Mouse (Mus musculus) A20 (cell line): ENCODE data around the gene Zfhx3.

ENCODE experiments used
- DNase-seq: peaks from one replicate; pipeline ENCODE4 v3.0.0-alpha.2; 2011; ENCODE audit warnings: low read depth, low spot score

Zfhx3 gene

GRCm38 (mm10) chr8:108355119-108355777 is 412.8 kb downstream of the Zfhx3 start:
- DNase-seq, result no peak

DNA sequence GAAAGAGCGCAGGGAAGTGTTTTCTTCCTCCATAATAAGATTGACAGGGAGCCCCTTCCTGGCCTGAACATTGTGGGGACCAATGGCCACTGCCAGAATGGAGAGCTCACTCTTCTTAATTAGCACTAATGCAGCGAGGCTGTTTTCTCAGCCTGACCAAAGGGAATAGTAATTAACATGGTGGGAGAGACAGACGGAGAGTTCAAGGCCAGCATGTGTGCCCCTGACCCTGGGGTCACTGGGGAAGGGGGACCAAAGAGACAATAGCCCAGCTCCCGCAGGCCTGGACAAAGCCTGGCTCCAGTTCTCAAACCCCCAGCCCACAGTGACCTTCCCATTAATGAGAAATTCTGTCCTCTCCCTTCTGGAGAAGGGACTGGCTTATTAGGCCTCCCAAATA is 419.0 kb downstream of the Zfhx3 start:
- DNase-seq, result no peak

- DNase-seq, result no peak
These were observed 420.0 kb downstream of the Zfhx3 start for GRCm38 (mm10) chr8:108362421-108362820.

DNA sequence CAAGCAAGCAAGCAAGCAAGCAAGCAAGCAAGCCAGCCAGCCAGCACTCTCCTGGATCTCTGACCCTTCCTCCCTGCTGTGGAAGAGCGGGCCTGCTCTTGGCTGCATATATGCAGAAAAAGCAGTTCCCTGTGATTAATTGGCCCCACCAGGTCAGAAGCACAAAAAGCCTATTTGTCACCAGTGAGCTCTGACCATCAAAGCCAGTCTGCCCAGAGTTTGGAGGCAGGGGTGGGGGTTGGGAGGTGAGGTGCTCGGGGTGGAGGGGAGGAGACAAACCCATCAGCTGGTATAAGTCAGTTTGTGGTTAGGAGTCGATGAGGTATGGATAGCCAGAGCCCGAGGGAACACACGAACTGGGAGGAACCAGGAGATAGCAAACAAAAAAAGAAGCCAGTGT is 421.0 kb downstream of the Zfhx3 start:
- DNase-seq, result no peak

DNA sequence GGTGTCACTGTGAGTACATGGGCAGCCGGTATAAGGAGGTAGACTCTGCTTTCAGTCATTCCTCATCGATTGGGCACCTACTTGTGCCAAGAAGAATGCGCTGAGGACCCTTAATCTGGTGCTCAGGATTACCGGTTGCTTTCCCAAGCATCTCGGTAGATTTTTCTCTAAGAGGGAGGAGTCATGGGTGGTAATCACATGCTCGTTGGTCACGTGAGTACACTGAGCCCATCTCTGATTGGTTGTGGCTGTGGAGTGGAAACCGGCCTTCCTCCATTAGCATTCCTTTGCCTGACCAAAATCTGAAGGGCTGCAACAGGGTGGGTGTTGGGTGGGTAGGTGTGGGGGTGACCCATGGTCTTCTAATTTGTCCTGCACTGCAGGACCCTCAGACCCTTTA is 421.4 kb downstream of the Zfhx3 start:
- DNase-seq, result no peak

- DNase-seq, result no peak
These were observed 426.6 kb downstream of the Zfhx3 start for GRCm38 (mm10) chr8:108369081-108369480.

GRCm38 (mm10) chr8:108370731-108371130 is 428.3 kb downstream of the Zfhx3 start:
- DNase-seq, result no peak

GRCm38 (mm10) chr8:108373046-108373445 is 430.6 kb downstream of the Zfhx3 start:
- no peak for DNase-seq

DNA sequence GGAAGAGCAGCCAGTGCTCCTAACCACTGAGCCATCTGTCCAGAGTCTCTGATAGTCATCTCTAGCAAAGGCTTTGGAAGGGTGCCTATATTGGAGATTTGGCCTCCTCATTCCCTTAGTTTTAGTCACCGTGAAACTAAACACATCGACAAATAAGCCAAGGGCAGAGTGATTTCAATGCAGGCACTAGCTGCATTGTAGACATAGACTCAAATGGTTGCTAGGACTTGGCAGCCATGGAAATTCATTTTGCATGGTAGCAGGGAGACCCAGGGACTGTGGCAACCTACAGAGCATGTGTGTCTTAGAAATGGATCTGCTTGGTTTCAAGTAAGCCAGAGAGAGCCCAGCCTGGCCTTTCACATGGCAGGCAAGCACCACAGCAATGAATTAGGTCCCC is 435.6 kb downstream of the Zfhx3 start:
- DNase-seq, result no peak

DNA sequence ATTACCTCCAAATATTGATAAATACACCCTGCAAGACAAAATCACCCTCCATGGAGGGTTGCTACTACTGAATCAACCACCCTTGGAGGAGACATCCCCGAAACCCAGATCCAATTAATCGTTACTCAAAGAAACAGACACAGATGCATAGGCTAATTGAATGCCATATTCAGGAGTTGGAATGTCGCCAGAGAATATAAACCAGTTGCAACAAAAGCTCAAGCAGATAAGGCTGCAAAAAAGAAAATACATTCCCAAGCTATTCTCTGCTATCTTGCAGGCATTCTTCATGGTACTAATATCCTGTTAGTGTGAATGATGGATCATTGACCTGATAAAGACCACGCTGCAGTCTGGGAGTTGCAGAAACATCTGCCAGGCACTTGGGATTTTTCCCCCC is 440.7 kb downstream of the Zfhx3 start:
- DNase-seq, result no peak

DNA sequence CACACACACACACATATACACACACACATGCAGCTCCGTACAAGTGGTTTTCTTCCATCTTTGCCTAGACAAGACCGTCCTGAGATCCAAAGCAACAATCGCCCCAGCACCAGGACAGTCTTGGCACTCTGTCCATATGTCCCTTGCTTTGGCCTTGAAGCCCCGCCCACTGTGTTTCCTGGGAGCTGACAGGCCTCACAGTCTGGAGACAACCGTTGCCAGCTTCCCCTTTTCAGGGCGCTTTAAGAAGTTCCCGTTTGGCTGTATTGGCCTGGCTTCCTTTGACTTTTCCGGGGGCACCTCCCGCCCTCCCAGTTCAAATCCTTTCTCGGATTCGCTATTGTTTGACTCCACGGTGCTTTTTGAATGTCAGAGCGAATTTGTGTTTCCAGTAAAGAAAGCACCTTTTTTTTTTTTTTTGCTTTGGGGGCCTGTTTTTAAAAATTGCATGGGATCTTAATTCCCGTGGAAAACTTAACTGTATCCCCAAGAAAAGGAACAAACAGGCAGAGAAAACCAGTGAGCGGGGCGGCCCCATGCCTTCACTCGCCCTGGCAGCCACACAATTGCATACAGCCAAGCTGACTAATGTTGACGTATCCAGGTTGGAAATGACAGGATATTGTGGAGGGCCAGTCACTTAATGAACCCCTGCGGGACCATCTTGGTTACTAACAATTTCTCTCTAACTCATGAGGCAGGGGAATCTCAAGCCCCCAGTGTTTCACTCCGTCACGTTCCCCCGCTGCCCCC is 444.9 kb downstream of the Zfhx3 start:
- DNase-seq, result no peak

- no peak for DNase-seq
These were observed 445.4 kb downstream of the Zfhx3 start for GRCm38 (mm10) chr8:108387913-108388274.

DNA sequence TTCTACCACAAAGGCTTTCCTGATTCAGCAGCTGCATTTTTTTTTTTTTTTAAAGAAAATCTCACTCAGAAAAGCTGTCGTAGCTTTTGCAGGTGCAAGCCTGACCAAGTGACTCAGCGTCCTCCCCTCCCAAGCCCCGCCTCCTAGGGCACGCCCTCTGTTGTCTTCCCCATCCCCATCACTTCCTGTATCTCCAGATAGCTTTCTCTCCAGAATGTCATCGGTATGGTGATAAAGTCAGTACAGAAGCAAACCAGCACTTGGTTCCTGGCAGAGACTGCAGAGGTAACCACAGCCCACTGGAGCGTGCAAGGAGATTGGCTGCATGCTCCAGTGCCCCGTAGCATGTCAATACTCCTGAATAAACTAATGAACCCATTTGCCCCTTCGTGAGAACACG is 450.5 kb downstream of the Zfhx3 start:
- no peak for DNase-seq

DNA sequence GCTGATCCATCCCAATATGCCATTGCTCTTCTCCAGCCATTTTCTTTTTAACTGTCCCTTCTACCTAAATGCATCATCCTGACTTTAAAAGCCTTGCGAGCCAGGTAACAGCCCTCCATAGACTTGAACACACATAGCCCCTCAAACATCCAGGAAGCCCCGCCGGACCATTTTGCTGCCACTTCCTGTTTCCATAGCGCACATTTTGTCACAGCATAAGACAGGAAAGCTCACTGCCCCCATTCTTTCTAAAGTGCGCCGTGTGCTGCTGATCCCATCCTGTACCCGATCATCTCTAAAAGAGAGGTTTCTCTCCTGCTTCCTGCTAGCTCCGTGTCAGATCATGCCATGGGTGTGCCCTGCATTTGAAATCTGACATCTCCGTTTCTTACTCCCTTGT is 459.7 kb downstream of the Zfhx3 start:
- DNase-seq, result no peak

DNA sequence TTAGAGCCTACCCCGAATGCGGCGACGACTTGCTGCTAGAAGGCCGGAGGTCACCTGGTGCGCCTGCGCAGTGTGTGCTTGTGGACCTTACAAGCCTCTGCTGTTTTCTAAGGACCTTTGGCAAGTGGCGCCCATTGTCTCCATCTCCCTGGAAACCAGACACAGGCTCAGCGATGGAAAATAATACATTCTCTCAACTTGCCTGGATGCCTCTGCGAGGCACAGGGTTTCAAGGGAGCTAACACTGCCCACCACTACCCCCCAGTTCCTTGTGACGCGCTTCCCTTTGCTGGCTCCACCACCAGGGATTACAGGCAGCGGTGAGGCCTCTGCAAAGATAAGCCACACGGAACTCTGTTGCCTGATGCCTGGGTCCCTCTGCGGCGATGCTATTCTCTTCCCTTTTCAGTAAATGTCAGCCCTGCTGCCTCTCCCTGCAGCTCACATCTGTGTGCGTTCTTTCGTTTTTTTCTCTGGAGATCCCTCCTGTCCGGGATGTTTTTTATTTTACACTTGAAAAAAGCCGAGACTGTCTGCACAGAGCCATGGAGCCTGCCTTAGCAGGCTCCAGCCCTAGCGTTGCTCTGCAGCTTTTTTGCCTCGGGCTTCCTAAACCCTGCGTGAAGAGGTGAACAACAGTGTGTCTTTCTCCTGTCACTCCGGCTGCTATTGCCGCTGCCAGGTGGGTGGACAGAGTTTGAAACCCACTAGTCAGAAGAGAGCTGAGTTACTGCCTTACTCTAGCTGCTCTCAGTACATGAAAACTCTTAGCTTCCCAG is 464.5 kb downstream of the Zfhx3 start:
- DNase-seq, result no peak

DNA sequence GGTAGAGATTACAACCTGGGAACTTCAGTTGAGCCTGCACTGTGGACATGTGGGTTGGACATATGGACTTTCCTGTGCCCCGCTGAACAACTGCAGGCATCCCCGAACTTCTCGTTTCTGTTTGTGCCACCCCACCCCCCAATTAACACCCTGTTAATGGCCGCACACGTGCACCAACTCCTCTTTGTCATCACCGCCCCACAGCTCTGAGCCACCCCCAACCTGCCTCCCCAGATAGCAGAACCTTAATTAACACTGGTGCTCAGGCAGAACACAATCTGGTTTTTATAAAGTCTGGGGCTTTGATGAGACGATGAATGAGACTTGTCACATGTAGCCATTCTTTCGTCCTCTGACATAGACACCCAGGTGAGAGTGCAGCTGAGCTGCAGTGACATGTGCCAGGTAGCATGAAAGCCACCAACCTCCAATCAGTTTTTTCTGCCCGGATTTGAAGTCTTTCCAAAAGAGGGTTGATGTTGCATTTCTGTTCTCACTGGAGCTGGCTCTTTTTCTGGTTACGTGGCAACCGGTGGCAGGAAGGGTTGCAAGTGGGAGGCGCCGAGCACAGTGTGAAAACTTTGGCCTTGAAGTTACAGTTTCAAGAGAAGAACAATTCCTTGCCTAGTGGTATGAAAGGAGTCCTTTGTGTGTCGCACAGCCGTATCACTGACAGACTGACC is 476.9 kb downstream of the Zfhx3 start:
- DNase-seq, result no peak

GRCm38 (mm10) chr8:108422521-108422920 is 480.1 kb downstream of the Zfhx3 start:
- no peak for DNase-seq

- no peak for DNase-seq
These were observed 481.9 kb downstream of the Zfhx3 start for GRCm38 (mm10) chr8:108424337-108424736.

DNA sequence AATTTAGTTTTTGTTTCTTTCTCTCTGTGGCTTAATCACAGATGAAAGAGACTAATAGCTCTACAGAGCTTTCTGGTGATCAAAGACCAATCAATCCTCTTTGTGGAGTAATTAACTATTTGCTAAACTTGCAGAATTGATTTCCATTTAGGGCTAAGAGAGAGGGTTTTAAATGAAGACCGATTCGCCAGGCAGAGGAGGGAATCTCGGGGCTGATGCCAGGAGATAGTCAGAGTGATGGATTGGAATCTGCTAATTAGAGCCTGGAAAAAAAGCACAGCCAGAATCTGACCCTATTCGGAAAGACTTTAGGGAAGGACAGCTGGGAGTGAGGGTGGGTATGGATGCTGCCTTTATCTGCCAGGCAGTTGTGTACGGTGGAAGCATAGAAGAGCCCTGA is 490.9 kb downstream of the Zfhx3 start:
- no peak for DNase-seq

DNA sequence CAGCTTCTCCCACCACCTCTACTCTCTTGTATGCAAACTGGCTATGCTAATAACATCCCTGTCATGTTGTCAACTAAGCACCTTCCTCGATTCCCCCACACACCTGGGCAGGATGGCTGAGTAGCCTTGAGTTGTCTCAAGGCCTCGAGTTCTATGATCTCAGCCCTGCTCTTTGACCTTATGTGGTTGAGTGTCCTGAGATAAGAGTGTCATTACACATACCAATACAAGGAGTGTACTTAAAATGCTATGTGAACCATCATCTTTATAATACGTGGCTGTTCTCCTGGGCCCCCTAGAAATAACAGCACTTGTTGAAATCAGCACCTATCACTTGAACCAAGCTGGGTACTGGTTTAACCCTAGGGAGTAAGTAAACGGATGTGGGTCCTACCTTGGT is 492.1 kb downstream of the Zfhx3 start:
- DNase-seq, result no peak

GRCm38 (mm10) chr8:108436336-108436735 is 493.9 kb downstream of the Zfhx3 start:
- no peak for DNase-seq

- DNase-seq, result no peak
These were observed 494.9 kb downstream of the Zfhx3 start for GRCm38 (mm10) chr8:108437316-108437830.
